8 mouse cellular contexts compared by ENCODE assay signal in genomic region chr3:58414986-58415883, GRCm38 (mm10). TPM values are rescaled to one million over a fixed set of nuclear protein-coding genes. Genes with fewer than 3 reads are reported as not detected.
DNase-seq lines count a peak whose midpoint lies in the region; ATAC-seq lines count a peak whose summit lies in the region.

No protein-coding gene starts in this region.

- peak; percentile 58 for ATAC-seq in hindbrain, embryonic 11.5 days (ENCODE audit: low FRiP score)

- peak overlapping the region; percentile 99 for H3K27ac ChIP-seq in hindbrain, embryonic 11.5 days (ENCODE audit: low read depth, low read length)

- H3K36me3 ChIP-seq in hindbrain, embryonic 11.5 days (ENCODE audit: control insufficient read depth, insufficient read depth, low read length): no peaks in the 10 kb centered on the region

- H3K9ac ChIP-seq in hindbrain, embryonic 11.5 days (ENCODE audit: low read depth, low read length): peak overlapping the region; percentile 97

- H3K4me3 ChIP-seq in hindbrain, embryonic 11.5 days (ENCODE audit: low read depth, low read length): peak overlapping the region; percentile 98

- no peaks in the 10 kb centered on the region for H3K27me3 ChIP-seq in hindbrain, embryonic 11.5 days (ENCODE audit: control insufficient read depth, insufficient read depth, low read length)

- H3K4me2 ChIP-seq in hindbrain, embryonic 11.5 days (replicated peaks; ENCODE audit: low read depth, low read length): peak overlapping the region; percentile 78

- no peaks in the 10 kb centered on the region for H3K9me3 ChIP-seq in hindbrain, embryonic 11.5 days (ENCODE audit: control insufficient read depth, low read length)

- under 1% methylated on average over 86 of the region's 113 CpGs for WGBS in hindbrain, embryonic 11.5 days

- H3K4me1 ChIP-seq in hindbrain, embryonic 11.5 days (replicated peaks; ENCODE audit: control insufficient read depth, insufficient read depth, low read length): no peaks in the 10 kb centered on the region

- DNase-seq in NIH3T3 (ENCODE audit: low read depth): peak; percentile 87
- DNase-seq in cerebellum, postnatal 10 days: peak; percentile 74 to 77
- DNase-seq in frontal cortex, postnatal 10 days (ENCODE audit: low spot score in 2 of 2): peak; percentile 56 to 72
- DNase-seq in hindbrain, embryonic 11.5 days (ENCODE audit: low spot score): peak; percentile 74
- peak; percentile 42 to 57 for DNase-seq in layer of hippocampus, postnatal 25 days (ENCODE audit: extremely low spot score in 1 of 2, low spot score in 1 of 2)
- peak; percentile 85 for DNase-seq in lung, postnatal 10 days
- DNase-seq in ovary, postnatal 10 days (ENCODE audit: low spot score): peak; percentile 62
- DNase-seq in thymus, postnatal 0 days (ENCODE audit: low spot score): peak; percentile 50

RNA-seq across cellular contexts. Expression of gene Tsc22d2, which starts 0.7 kb away (rescaled TPM):
- polyA plus RNA-seq in hindbrain, embryonic 11.5 days (2014; fragmentation: Nextera tagmentation; extraction: Ambion mirVana): 11.6 and 14.8 TPM in 2 replicates
- 10 to 100 TPM; 38.1 to 38.2 TPM for total RNA-seq in layer of hippocampus, postnatal 25 days (2021)
- 7.2 and 9.6 TPM in 2 replicates for polyA plus RNA-seq in thymus, postnatal 0 days (2015; fragmentation: Nextera tagmentation; extraction: Ambion mirVana)

Comparison
In these comparisons a context has a peak if more than half of its experiments do, and no peak if none do; other contexts are left out.
1. Peak in every context shown above with its lines: DNase-seq, ATAC-seq, H3K4me3 ChIP-seq and H3K27ac ChIP-seq.